Mouse (Mus musculus): ENCODE data around the gene Meox1.

GRCm38 (mm10) chr11:101901309-101901708 is 7.1 kb upstream of the Meox1 start:
- no peak for TF ChIP-seq GATA1 (IDR thresholded peaks at IDR 0.05; ENCODE audit: low read length)
- no peak for TF ChIP-seq TAL1 (IDR thresholded peaks at IDR 0.05; ENCODE audit: low read length)

Measured in erythroblast, embryonic 14.5 days (primary cell).